Mouse (Mus musculus): ENCODE data around the gene Arntl.

DNA sequence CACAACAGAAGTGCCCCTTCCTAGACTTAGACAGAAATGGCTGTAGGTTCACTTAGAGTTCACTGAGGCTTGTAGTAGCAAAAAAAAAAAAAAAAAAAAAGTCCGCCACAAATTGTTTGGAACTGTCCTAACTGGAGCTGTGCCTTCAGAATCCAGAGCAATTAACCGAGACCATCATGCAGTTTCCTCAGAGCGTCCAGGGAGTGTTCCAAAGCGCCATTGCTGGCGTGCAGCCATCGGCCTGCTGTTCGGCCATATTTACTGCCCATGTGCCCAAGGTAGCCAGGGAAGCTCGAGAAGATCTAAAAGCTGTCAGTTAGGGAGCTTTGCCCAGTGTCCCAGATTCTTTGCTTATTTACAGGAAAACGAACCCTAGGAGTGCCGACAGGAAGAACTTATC, 63.3 kb downstream of the Arntl start:
- no peak for TF ChIP-seq GATA1 (IDR thresholded peaks at IDR 0.05; ENCODE audit: borderline replicate concordance, low read length)
- no peak for TF ChIP-seq TAL1 (conservative IDR thresholded peaks at IDR 0.05; ENCODE audit: low read depth, low read length)
- TF ChIP-seq CTCF (IDR thresholded peaks at IDR 0.05; ENCODE audit: low read depth, low read length): no peak

Data from G1E (cell line).